Mouse (Mus musculus) testis, adult 2 months (tissue): ENCODE results near the gene Mvd.

ENCODE experiments used
- CTCF ChIP-seq: fragments of 200-500 bp; IDR thresholded peaks from 2 replicates; pipeline ENCODE4 v1.5.1; 2012; ENCODE audit warnings: low read depth, mild to moderate bottlenecking, inconsistent platforms, low read length, moderate library complexity; ENCODE audit not compliant: control insufficient read depth, insufficient read depth, insufficient replicate concordance
- POLR2A ChIP-seq: fragments of 200-500 bp; IDR thresholded peaks from 2 replicates; pipeline ENCODE4 v1.6.1; 2012; ENCODE audit warnings: low read depth, mild to moderate bottlenecking, inconsistent platforms, low read length, moderate library complexity; ENCODE audit not compliant: control insufficient read depth

- TF ChIP-seq CTCF (no peak), POLR2A (no peak)
Measured at GRCm38 (mm10) chr8:122426145-122426544, 17.1 kb downstream of the Mvd start.
